Mouse (Mus musculus) ES-Bruce4 (cell line): ENCODE measurements around the gene Rpl10a. TPM values are rescaled to one million over a fixed set of nuclear protein-coding genes. Genes with fewer than 3 reads are reported as not detected.

ENCODE experiments used
- H3K27ac ChIP-seq: 2 replicates; pipeline ENCODE4 v1.5.1; 2012; ENCODE audit warnings: low read length, inconsistent platforms; ENCODE audit not compliant: insufficient read depth
- H3K27me3 ChIP-seq: 2 replicates; pipeline ENCODE4 v1.6.1; 2012; ENCODE audit warnings: mild to moderate bottlenecking, low read length, inconsistent platforms; ENCODE audit not compliant: control insufficient read depth, poor library complexity, insufficient read depth, severe bottlenecking
- H3K36me3 ChIP-seq: 2 replicates; pipeline ENCODE4 v1.6.1; 2012; ENCODE audit warnings: inconsistent platforms, mild to moderate bottlenecking, low read length, moderate library complexity; ENCODE audit not compliant: control insufficient read depth, poor library complexity, insufficient read depth, severe bottlenecking
- H3K4me1 ChIP-seq: one replicate; pipeline ENCODE4 v1.8.1; 2011; ENCODE audit warnings: low read length; ENCODE audit not compliant: control insufficient read depth, insufficient read depth
- H3K4me3 ChIP-seq: 2 replicates; pipeline ENCODE4 v1.5.1; 2011; ENCODE audit warnings: low read depth, mild to moderate bottlenecking, low read length
- H3K9ac ChIP-seq: 2 replicates; pipeline ENCODE4 v1.6.1; 2012; ENCODE audit warnings: low read depth, mild to moderate bottlenecking, inconsistent platforms; ENCODE audit not compliant: poor library complexity, severe bottlenecking
- H3K9me3 ChIP-seq: replicated peaks from 2 replicates; pipeline ENCODE4 v1.6.1; 2012; ENCODE audit warnings: mild to moderate bottlenecking, low read length, inconsistent platforms; ENCODE audit not compliant: control insufficient read depth, poor library complexity, insufficient read depth, severe bottlenecking
- CTCF ChIP-seq: IDR thresholded peaks from one replicate; pipeline ENCODE4 v1.8.1; 2011; ENCODE audit warnings: low read depth, low read length
- EP300 ChIP-seq: IDR thresholded peaks from 2 replicates; pipeline ENCODE4 v1.6.1; 2011; ENCODE audit warnings: low read depth, low read length; ENCODE audit not compliant: insufficient read depth
- POLR2A ChIP-seq: IDR thresholded peaks from one replicate; pipeline ENCODE4 v1.8.1; 2011; ENCODE audit warnings: low read length; ENCODE audit not compliant: insufficient read depth
- polyA plus RNA-seq: library from polyadenylated mRNA; stranded (reverse); fragments of >200 nt; gene quantifications from 2 replicates; pipeline ENCODE4 v1.2.4, GENCODE M21; 2011; ENCODE audit warnings: low read depth; ENCODE audit not compliant: missing spikeins, insufficient read depth, insufficient read length

The Rpl10a gene
- polyA plus RNA-seq, 1 experiment: 1,875 TPM

GRCm38 (mm10) chr17:28362653-28363292, 34.5 kb downstream of the Rpl10a start:
- H3K9me3 ChIP-seq: no peaks in the 10 kb centered on the region
- H3K4me1 ChIP-seq: peaks cover 2% of the 10 kb centered on the region
- peak overlapping the region; percentile 35 for H3K9ac ChIP-seq
- TF ChIP-seq POLR2A (no peak), EP300 (0 out of 2 replicates have a peak, but pooled peaks have one; percentile 32)
- no peak overlapping the region for H3K27ac ChIP-seq
- H3K36me3 ChIP-seq: no peaks in the 10 kb centered on the region
- peak overlapping the region; percentile 64 for H3K4me3 ChIP-seq
- H3K27me3 ChIP-seq: 0 out of 2 replicates have a peak, but pooled peaks cover 6% of the 10 kb centered on the region

- TF ChIP-seq CTCF: no peak
- TF ChIP-seq POLR2A: no peak
- TF ChIP-seq EP300: no peak
- no peaks in the 10 kb centered on the region for H3K36me3 ChIP-seq
- H3K27ac ChIP-seq: no peak overlapping the region
These were observed 35.2 kb downstream of the Rpl10a start for GRCm38 (mm10) chr17:28363507-28363906.

GRCm38 (mm10) chr17:28365122-28365521, 36.9 kb downstream of the Rpl10a start, which contains the start of gene Tulp1:
TSS of gene Tulp1 (minus strand) at chr17:28365222.
- Histone ChIP-seq H3K4me1 (peaks cover 2% of the 10 kb centered on the region), H3K36me3 (no peaks in the 10 kb centered on the region), H3K9me3 (no peaks in the 10 kb centered on the region), H3K27me3 (0 out of 2 replicates have a peak, but pooled peaks cover 6% of the 10 kb centered on the region), H3K4me3 (peak within 1 kb of the TSS; percentile 42), H3K9ac (peak within 1 kb of the TSS; percentile 58), H3K27ac (no peak within 1 kb of the TSS)
- no peak for TF ChIP-seq EP300
- TF ChIP-seq POLR2A: no peak
- TF ChIP-seq CTCF: no peak

More at GRCm38 (mm10) chr17:28363507-28363906, 35.2 kb downstream of the Rpl10a start:
- 0 out of 2 replicates have a peak, but pooled peaks cover 6% of the 10 kb centered on the region for H3K27me3 ChIP-seq
- peaks cover 2% of the 10 kb centered on the region for H3K4me1 ChIP-seq
- H3K9me3 ChIP-seq: no peaks in the 10 kb centered on the region
- H3K4me3 ChIP-seq: peak overlapping the region; percentile 42; the same call in 1 of the 2 replicates
- H3K9ac ChIP-seq: peak overlapping the region; percentile 35; the same call in 1 of the 2 replicates

- Histone ChIP-seq H3K4me1 (no peaks in the 10 kb centered on the region), H3K4me3 (no peak overlapping the region), H3K36me3 (no peaks in the 10 kb centered on the region), H3K9me3 (no peaks in the 10 kb centered on the region), H3K27ac (no peak overlapping the region), H3K27me3 (0 out of 2 replicates have a peak, but pooled peaks cover 6% of the 10 kb centered on the region), H3K9ac (no peak overlapping the region)
- TF ChIP-seq POLR2A (no peak), CTCF (peak; percentile 92), EP300 (0 out of 2 replicates have a peak, but pooled peaks have one; percentile 23)
These were observed 40.2 kb downstream of the Rpl10a start for GRCm38 (mm10) chr17:28368449-28368848.

GRCm38 (mm10) chr17:28369056-28369455, 40.8 kb downstream of the Rpl10a start:
- Histone ChIP-seq H3K9ac (no peak overlapping the region), H3K27ac (no peak overlapping the region), H3K9me3 (no peaks in the 10 kb centered on the region), H3K36me3 (no peaks in the 10 kb centered on the region), H3K27me3 (0 out of 2 replicates have a peak, but pooled peaks cover 6% of the 10 kb centered on the region), H3K4me3 (no peak overlapping the region), H3K4me1 (no peaks in the 10 kb centered on the region)
- no peak for TF ChIP-seq EP300
- no peak for TF ChIP-seq CTCF
- no peak for TF ChIP-seq POLR2A

- Histone ChIP-seq H3K27ac (no peak overlapping the region), H3K36me3 (no peaks in the 10 kb centered on the region), H3K27me3 (no peaks in the 10 kb centered on the region), H3K4me1 (peaks cover 2% of the 10 kb centered on the region), H3K9ac (no peak overlapping the region), H3K9me3 (no peaks in the 10 kb centered on the region), H3K4me3 (no peak overlapping the region)
- TF ChIP-seq POLR2A (no peak), CTCF (no peak), EP300 (no peak)
These were observed 43.0 kb downstream of the Rpl10a start for GRCm38 (mm10) chr17:28371286-28371685.
